Mouse (Mus musculus): ENCODE measurements at regions not wholly inside any gene's neighbourhood (a gene's known extent, or its start where the extent isn't known, plus 50 kb on each side); places are given as distances from the start of the nearest gene placed in this dataset.
"Not testable (repeated sequence)": the region's sequence is repeated elsewhere in the genome, so short reads cannot be mapped to it uniquely, and the experiment has no call there.

DNA sequence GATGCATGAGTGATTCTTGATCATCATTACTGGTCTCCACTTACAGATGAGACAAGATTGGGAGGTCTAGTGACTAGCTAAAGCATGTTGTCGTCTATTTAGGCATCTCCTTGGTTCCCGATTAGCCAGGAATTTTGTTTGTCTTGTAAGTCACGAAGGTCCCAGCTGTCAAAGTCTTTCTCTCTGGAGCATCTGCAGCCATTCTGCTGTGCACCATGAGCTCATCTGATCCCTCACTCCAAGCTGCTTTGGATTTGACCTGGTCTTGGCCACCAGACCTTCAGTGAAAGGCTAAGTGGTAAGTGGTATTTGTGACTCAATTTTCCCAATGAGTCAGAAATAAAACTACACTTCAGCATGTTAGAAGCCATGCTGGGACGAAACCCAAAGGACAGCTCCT lies 53.3 kb upstream of the Creb5 start:
- no peak for DNase-seq (ENCODE audit: low spot score in 2 of 2)

- DNase-seq (ENCODE audit: low spot score in 2 of 2): no peak
These were observed 54.5 kb upstream of the Creb5 start for GRCm38 (mm10) chr6:53232616-53233015.

DNA sequence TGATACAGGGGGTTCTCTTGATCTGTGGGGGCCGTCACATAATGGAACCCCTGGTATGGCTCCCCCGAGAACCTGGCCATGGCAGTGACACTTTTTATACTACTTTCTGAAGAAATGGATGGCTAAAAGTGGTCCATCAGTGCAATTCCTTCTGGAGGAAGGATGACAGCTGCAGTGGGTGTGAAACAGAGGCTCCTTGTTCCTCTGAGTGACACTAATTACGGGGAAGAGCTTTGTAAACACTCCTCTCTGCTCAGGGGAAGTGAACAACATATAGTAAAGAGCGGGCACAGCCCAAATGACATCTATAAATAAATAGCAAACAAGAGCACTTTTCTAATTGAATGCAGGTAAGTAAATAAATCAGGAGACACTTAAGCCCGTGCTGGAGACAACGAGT lies 57.7 kb upstream of the Creb5 start:
- no peak for DNase-seq (ENCODE audit: low spot score in 2 of 2)

- DNase-seq (ENCODE audit: low spot score in 2 of 2): no peak
These were observed 65.0 kb upstream of the Creb5 start for GRCm38 (mm10) chr6:53222104-53222503.

- no peak for DNase-seq (ENCODE audit: low spot score in 2 of 2)
These were observed 65.4 kb upstream of the Creb5 start for GRCm38 (mm10) chr6:53221668-53222005.

- DNase-seq (ENCODE audit: low spot score in 2 of 2): no peak
These were observed 66.0 kb upstream of the Creb5 start for GRCm38 (mm10) chr6:53220784-53221667.

DNA sequence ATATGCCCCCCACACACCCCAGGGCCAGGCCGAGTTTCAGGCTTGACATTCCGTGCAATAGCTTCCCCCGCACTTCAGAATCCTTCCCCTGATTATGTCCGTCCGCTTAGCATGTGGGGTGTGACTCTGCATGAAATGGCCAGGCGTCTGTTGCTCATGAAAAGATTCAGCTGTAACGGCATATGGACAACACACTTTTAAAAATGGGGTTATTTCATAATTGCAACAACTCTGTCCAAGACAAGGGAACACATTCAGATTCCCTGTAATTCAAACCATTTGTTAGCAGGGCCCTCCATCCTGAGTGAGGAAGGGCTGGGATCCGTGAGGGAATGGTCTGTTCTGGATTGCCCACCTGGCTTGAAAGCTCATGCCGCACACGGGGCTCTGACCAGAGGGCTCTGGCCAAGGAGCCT lies 68.2 kb upstream of the Creb5 start:
- no peak for DNase-seq (ENCODE audit: low spot score in 2 of 2)

DNA sequence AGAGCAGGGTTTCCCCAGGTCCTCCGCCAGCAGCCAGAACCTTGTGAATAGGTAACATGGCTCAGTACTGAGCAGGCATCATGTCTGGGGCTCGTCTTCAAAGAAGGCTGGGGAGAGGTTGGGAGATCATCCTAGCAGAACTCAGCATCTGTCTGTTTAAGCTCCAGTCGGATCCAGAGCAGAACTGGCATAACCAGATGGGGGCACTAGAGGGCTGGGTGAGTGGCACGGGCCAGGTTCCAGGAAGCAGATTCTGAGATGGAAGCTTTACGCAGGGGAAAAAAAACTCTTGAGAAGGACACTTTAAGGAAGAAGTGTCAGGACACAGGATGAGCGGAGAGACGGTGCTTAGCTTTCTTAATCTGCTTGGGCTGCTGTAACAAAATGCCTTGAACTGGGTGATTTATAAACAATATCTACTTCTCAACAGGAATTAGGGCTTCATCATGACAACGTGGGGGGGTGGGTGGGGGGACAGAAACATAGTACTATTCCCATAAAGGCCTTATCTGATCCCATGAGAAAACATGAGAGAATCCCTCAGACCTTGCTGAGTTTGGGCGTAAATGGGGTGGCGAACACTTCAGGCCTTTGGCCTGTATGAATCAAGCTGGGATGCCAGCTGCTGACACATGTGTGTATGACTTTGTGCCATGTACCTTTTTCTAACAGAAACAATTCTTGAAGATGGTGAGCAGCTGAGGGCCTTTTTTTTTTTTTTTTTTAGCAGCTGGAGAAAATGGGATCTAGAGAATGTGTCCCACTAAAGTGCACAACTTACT lies 69.6 kb upstream of the Creb5 start:
- DNase-seq (ENCODE audit: low spot score in 2 of 2): peak; percentile 58 to 60

- no peak for DNase-seq (ENCODE audit: low spot score in 2 of 2)
These were observed 70.4 kb upstream of the Creb5 start for GRCm38 (mm10) chr6:53216715-53217114.

GRCm38 (mm10) chr6:53211420-53211819 lies 75.7 kb upstream of the Creb5 start:
- no peak for DNase-seq (ENCODE audit: low spot score in 2 of 2)

- DNase-seq (ENCODE audit: low spot score in 2 of 2): no peak
These were observed 77.7 kb upstream of the Creb5 start for GRCm38 (mm10) chr6:53209398-53209797.

- no peak for DNase-seq (ENCODE audit: low spot score in 2 of 2)
These were observed 78.6 kb upstream of the Creb5 start for GRCm38 (mm10) chr6:53208474-53208873.

GRCm38 (mm10) chr6:53207781-53208180 lies 79.3 kb upstream of the Creb5 start:
- DNase-seq (ENCODE audit: low spot score in 2 of 2): no peak

GRCm38 (mm10) chr6:53207361-53207760 lies 79.7 kb upstream of the Creb5 start:
- no peak for DNase-seq (ENCODE audit: low spot score in 2 of 2)

DNA sequence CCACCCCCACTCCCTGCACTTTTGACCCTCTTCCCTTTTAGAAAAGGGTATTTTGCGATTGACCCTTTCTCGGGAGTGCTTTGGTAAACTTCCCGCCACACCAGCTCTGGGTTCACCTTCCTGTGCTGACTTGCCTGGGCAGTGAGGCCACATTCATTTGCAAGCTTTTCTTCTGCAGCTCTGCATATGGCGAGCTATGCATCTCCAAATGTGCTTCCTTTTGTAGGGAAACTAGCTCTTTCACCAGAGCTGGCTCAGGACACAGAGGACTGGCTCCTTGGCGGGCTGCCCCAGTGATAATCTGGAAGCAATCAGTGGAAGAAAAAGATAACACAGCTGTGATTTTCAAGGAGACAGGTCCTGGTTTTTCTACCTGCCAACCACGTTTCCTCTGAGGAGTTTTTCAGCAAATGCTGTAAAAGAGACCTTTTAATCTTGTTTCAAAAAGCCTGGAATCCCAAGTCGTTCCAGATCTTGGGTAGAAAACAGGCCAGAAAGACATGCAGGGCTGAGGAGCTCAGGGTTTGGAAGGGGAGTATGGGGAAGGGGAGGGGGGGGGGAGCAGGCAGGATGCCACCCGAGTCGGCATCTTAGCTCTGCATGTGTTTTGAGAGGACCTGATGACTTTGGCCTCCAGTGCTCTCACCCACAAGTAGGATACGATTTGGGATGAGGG lies 85.7 kb upstream of the Creb5 start:
- DNase-seq (ENCODE audit: low spot score in 2 of 2): no peak

GRCm38 (mm10) chr6:53199474-53199873 lies 87.6 kb upstream of the Creb5 start:
- no peak for DNase-seq (ENCODE audit: low spot score in 2 of 2)

DNA sequence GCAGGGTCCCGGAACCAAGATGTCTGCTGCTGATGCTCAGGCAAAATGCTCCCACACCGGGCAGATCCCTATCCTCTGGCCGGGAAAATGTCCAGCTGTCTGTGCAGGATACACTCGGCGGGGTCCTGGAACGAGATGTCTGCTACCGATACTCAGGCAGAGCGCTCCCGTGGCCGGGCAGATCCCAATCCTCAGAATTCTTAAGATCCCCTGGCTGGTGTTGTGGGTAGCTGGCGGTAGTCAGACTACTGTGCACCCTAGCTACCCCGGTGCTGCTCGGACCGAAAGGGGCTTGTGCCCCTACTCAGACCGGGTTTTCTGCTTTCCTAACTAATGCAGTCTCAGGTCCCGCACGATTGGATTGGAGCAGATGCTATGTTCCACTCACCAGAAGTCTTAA lies 104.9 kb upstream of the Creb5 start:
- not testable (repeated sequence) for DNase-seq (ENCODE audit: low spot score in 2 of 2)

DNA sequence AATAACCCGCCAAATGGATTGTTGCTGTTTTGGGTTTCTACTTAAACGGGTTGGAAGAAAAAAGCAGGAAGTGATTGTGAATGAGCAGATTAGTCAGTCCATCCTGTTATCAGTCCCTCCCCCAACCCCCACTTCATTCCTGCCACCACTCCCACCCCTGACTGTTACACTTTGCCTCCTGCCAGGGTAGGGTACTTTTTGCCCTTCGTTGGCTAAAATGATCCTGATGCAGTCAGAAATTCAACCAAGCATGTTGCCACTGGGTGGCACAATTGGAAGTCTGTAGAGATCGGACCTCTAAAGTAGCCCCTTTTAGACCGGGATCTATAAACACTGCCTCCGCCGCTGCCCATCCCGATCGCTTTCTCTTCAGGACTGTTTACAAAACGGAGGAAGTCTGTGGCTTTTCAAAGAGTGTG lies 96.0 kb upstream of the Jazf1 start:
- peak; percentile 22 to 51 for DNase-seq (ENCODE audit: low spot score in 2 of 2)

GRCm38 (mm10) chr6:53163091-53163490 lies 94.7 kb upstream of the Jazf1 start:
- no peak for DNase-seq (ENCODE audit: low spot score in 2 of 2)

DNA sequence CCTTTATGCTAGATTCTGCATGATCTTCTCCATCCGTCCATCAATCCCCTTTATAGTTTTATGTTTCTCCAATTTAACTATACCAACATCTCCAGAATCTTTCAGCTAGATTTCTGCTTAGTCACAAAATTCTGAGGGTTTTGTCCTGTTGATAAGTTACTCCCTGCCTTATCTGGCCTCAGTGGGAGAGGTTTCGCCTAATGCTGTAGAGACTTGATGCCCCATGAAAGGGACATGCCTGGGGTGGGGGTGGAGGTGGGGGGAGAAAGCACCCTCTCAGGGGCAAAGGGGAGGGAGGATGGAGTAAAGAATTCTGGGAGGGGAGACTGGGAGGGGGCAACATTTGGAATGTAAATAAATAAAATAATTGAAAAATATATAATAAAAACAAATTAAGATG lies 93.2 kb upstream of the Jazf1 start:
- DNase-seq (ENCODE audit: low spot score in 2 of 2): no peak

DNA sequence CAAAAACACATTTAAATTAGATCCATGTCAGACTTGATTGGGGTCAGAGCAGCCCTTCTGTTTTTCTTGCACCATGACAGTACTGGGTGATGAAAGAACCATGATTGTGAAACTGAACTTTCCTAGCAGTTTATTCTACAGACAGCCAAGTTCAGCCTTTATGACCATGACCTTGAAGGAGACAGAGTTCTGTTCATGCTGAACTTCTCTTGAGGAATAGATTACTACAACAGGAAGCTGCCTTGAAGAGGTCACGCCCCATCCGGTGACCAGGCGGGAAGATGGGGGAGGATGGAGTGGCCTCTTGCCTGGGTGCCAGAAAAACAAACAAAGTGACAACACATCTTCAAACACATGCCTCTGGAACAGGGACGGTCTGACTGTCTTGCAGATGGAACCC lies 86.2 kb upstream of the Jazf1 start:
- no peak for DNase-seq (ENCODE audit: low spot score in 2 of 2)

- DNase-seq (ENCODE audit: low spot score in 2 of 2): no peak
These were observed 79.0 kb upstream of the Jazf1 start for GRCm38 (mm10) chr6:53147478-53147877.

All from right cerebral cortex, adult 2 months (tissue).